Mouse (Mus musculus) stomach, postnatal 0 days (tissue): Measurements from ENCODE around the gene Arhgap31. TPM values are rescaled to one million over a fixed set of nuclear protein-coding genes. Genes with fewer than 3 reads are reported as not detected.

Experiments
- ATAC-seq: fragments of 200-750 bp; cut with Nextera tagmentation; 2 replicates; pipeline ENCODE4 v1.8.0; 2017; ENCODE audit not compliant: low FRiP score, low TSS enrichment
- DNase-seq: peaks from one replicate; pipeline ENCODE4 v3.0.0-alpha.2; 2016; ENCODE audit warnings: low spot score
- H3K27ac ChIP-seq: fragments of 300-500 bp; sonication (generic); replicated peaks from 2 replicates; pipeline ENCODE4 v1.5.1; 2014; ENCODE audit warnings: mild to moderate bottlenecking, control low read depth
- H3K27me3 ChIP-seq: fragments of 300-500 bp; sonication (generic); 2 replicates; pipeline ENCODE4 v1.6.1; 2014; ENCODE audit warnings: low read length; ENCODE audit not compliant: control insufficient read depth, insufficient read depth
- H3K36me3 ChIP-seq: fragments of 300-500 bp; sonication (generic); 2 replicates; pipeline ENCODE4 v1.6.1; 2014; ENCODE audit warnings: low read length, mixed read lengths; ENCODE audit not compliant: control insufficient read depth, insufficient read depth
- H3K4me1 ChIP-seq: fragments of 300-500 bp; sonication (generic); replicated peaks from 2 replicates; pipeline ENCODE4 v1.6.1; 2014; ENCODE audit warnings: antibody characterized with exemption; ENCODE audit not compliant: control insufficient read depth, insufficient read depth
- H3K4me2 ChIP-seq: fragments of 300-500 bp; sonication (generic); replicated peaks from 2 replicates; pipeline ENCODE4 v1.6.1; 2014; ENCODE audit warnings: low read depth, mild to moderate bottlenecking, control low read depth, moderate library complexity
- H3K4me3 ChIP-seq: fragments of 300-500 bp; sonication (generic); 2 replicates; pipeline ENCODE4 v1.5.1; 2014; ENCODE audit warnings: low read depth, low read length, control low read depth
- H3K9ac ChIP-seq: fragments of 300-500 bp; sonication (generic); 2 replicates; pipeline ENCODE4 v1.6.1; 2014; ENCODE audit warnings: mild to moderate bottlenecking, low read length, control low read depth, mixed read lengths
- H3K9me3 ChIP-seq: fragments of 300-500 bp; sonication (generic); 2 replicates; pipeline ENCODE4 v1.6.1; 2016; ENCODE audit warnings: low read length; ENCODE audit not compliant: control insufficient read depth
- CTCF ChIP-seq: IDR thresholded peaks from 2 replicates; pipeline ENCODE4 v1.5.1; 2016; ENCODE audit warnings: antibody characterized with exemption, low read depth, mild to moderate bottlenecking, moderate library complexity
- EP300 ChIP-seq: optimal IDR thresholded peaks from 2 replicates; pipeline ENCODE3; 2016; ENCODE audit warnings: antibody characterized with exemption
- WGBS: fragments of 180-500 bp; shearing (Covaris S2); extraction: QIAGEN DNeasy Blood & Tissue Kit; methylation state at CpG from one replicate; pipeline ENCODE4 v1.1.7; 2014; 5-methylcytosine and 5-hydroxymethylcytosine counted together
- polyA plus RNA-seq: library from polyadenylated mRNA; unstranded; fragments of >200 nt; fragmentation: Nextera tagmentation; extraction: Ambion mirVana; gene quantifications from 2 replicates; pipeline ENCODE4 v1.2.1, GENCODE M21; 2015

Gene Arhgap31
- polyA plus RNA-seq, 1 experiment from 2014 or later: 3.1 TPM

DNA sequence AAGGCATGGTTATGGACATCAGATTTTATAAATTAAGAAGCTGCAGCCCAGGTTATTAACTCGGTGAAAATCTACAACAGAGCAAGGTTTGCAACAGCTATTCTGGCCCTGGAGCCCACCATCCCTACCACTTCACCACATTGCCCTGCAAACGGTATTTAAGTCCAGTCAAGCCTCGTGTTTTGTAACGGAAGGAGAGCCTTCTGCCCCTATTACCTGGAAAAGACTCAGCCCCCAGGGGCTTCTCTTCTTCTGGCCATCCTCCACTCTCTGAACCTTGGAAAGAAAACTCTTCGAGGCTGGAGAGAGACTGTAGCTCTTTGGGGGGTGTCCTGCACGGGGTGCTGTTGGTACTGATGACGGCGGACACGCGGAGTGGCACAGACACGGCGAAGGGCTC lies 104.4 kb downstream of the Arhgap31 start:
- Histone ChIP-seq H3K27me3 (no peaks in the 10 kb centered on the region), H3K36me3 (peaks cover 4% of the 10 kb centered on the region), H3K27ac (no peak overlapping the region), H3K4me2 (no peak overlapping the region), H3K4me3 (no peak overlapping the region), H3K4me1 (no peaks in the 10 kb centered on the region), H3K9ac (no peak overlapping the region), H3K9me3 (no peaks in the 10 kb centered on the region)
- TF ChIP-seq EP300 (no peak), CTCF (no peak)
- ATAC-seq: no peak
- no peak for DNase-seq
- 84% methylated on average over 12 of the region's 12 CpGs for WGBS

DNA sequence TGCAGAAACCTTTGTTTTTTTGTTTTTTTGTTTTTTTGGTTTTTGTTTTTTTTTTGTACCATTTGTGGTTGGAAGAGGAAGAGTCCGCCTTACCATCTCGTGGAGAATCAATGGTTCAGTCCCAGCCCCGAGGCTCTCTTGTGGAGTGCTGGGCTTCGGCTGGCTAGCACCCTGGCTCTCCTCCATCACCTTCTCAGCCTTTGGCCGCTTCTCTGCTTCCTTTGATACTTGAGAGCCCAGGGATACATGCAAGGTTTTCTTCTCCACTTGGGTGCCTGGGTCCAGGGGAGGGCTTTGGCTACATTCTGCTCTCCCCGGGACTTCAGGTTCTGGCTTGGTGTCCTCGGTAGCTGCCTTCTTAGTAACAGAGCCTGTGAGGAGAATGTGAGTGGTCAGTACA lies 106.6 kb downstream of the Arhgap31 start:
- 93% methylated on average over 7 of the region's 7 CpGs for WGBS
- H3K27ac ChIP-seq: no peak overlapping the region

DNA sequence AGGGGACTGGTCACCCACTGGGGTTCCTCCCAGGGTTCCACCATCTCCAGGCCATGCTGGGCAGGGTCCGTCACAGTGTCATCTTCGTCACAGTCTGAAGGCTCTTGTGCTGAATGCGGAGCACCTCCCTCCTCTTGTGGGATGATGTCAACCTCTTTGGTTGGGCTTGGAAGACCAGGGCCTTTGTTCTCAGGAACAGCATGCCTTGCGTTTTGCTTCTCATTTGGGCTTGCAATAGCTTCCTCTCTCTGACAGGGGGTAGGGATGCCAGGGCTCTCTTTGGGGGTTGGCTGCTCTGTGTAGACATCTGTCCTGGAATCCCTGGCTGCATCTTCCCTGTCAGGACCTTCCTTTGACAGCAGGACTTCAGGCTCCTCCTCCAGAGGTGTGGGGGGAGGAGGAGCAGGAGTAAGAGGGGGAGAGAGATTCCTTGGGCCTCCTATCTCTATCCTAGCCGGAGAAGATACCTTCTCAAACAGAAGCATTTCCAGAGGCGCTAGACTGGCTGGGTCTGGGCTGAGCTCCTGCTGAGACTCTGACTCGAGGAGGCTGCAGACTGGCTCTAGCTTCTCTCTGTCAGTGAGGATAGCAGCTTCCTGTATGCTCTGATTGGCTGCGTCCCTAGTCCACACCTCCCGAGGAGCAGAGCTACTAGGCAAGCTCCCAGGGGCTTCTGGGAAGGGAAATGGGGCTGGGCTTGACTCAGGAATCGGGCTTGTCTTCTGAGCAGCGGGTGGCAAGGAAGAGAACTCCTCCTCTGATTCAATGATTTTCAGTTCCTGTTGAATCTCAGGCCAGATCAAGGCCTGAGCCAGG lies 109.9 kb downstream of the Arhgap31 start:
- 46% methylated on average over 11 of the region's 11 CpGs for WGBS
- Histone ChIP-seq H3K4me2 (no peak overlapping the region), H3K27ac (no peak overlapping the region), H3K36me3 (no peaks in the 10 kb centered on the region; the same call in 1 of the 2 replicates), H3K9me3 (no peaks in the 10 kb centered on the region), H3K4me1 (no peaks in the 10 kb centered on the region), H3K27me3 (no peaks in the 10 kb centered on the region), H3K9ac (no peak overlapping the region), H3K4me3 (no peak overlapping the region)
- no peak for DNase-seq
- TF ChIP-seq CTCF: no peak
- TF ChIP-seq EP300: no peak
- peak; percentile 51; the same call in 1 of the 2 replicates for ATAC-seq

More for the DNA sequence above, 106.6 kb downstream of the Arhgap31 start:
- no peak for TF ChIP-seq EP300
- TF ChIP-seq CTCF: no peak
- Histone ChIP-seq H3K36me3 (peaks cover 4% of the 10 kb centered on the region), H3K4me2 (no peak overlapping the region), H3K9me3 (no peaks in the 10 kb centered on the region), H3K9ac (no peak overlapping the region), H3K27me3 (no peaks in the 10 kb centered on the region), H3K4me1 (no peaks in the 10 kb centered on the region), H3K4me3 (no peak overlapping the region)
- ATAC-seq (no peak), DNase-seq (no peak)

DNA sequence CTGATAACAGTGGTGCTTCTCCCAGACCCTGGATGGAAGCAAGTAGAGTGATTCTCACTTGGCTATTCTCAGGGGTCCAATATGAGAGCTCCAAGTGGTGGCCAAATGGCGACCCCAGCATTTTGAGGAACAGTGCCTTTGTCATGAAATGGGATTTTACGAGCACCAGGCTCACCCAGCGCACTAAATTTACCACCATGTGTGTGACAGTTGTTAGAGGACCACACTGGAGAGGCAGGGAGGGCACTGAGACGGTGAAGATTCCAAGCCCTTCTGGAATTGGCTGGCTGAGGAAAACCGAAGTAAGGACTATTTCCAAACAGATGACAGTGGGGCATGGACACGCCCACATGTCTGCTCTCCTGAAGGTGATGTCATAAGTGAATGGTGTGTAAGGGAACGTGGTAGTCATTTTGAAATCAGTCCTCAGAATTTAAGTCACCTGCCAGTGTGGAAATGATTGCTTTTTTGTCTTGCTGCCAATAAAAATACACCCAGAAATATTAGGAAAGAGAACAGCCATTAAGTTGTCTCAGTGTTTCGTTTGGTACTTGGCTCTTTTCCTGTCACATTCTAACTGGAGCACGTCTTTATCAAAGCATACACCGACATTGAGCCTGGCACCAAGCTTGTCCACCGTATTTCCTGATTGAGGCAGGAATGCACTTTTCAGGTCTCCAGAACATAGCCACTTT lies 113.9 kb downstream of the Arhgap31 start:
- Histone ChIP-seq H3K4me1 (no peaks in the 10 kb centered on the region), H3K4me3 (no peak overlapping the region), H3K4me2 (no peak overlapping the region), H3K36me3 (no peaks in the 10 kb centered on the region; the same call in 1 of the 2 replicates), H3K9ac (no peak overlapping the region), H3K27ac (no peak overlapping the region), H3K27me3 (no peaks in the 10 kb centered on the region), H3K9me3 (no peaks in the 10 kb centered on the region)
- ATAC-seq (no peak), DNase-seq (no peak)
- 60% methylated on average over 11 of the region's 11 CpGs for WGBS
- TF ChIP-seq CTCF: no peak
- no peak for TF ChIP-seq EP300

DNA sequence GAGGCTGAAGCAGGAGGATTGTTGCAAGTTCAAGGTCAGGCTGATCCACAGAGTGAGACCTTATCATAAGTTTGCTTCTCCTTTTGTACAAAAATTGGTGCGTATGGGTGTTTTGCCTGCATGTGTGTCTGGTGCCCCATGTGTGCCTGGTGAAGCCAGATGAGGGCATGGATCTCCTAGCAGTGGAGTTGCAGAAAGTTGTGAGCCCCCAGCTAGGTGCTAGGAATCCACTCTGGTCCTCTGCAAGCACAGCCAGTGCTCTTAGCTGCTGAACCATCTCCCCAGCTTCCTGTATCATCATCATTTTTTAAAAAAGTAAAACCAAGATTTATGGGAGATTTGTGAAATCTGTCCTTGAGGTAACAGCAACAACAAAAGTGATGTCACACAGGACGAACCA lies 116.4 kb downstream of the Arhgap31 start:
- Histone ChIP-seq H3K36me3 (peaks cover 5% of the 10 kb centered on the region; the same call in 1 of the 2 replicates), H3K4me3 (no peak overlapping the region), H3K27me3 (no peaks in the 10 kb centered on the region), H3K4me2 (no peak overlapping the region), H3K4me1 (no peaks in the 10 kb centered on the region), H3K27ac (no peak overlapping the region), H3K9ac (no peak overlapping the region), H3K9me3 (no peaks in the 10 kb centered on the region)
- no peak for TF ChIP-seq EP300
- no peak for TF ChIP-seq CTCF
- DNase-seq: no peak
- 89% methylated on average over 2 of the region's 2 CpGs for WGBS
- no peak for ATAC-seq

DNA sequence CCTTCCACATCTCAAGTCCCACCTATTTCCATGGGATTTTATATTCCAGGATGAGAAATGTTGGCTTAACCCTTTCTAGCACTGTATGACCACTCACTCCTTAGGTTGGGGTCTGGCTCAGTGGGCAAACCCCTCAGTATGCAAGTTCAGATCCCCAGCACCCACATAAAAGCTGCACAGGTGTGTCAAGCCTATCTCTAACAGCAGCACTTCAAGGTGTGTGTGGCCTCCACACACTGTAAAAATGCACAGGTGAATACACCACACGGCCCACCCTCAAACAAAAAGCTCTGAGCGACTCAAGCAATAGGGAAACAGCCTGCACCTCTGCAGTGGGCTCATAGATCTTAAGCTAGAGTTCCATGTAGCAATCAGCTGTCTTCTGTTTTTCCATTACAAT lies 117.0 kb downstream of the Arhgap31 start:
- H3K4me2 ChIP-seq: no peak overlapping the region
- H3K4me1 ChIP-seq: no peaks in the 10 kb centered on the region
- H3K4me3 ChIP-seq: no peak overlapping the region
- peaks cover 9% of the 10 kb centered on the region; the same call in 1 of the 2 replicates for H3K36me3 ChIP-seq
- no peaks in the 10 kb centered on the region for H3K9me3 ChIP-seq
- H3K9ac ChIP-seq: no peak overlapping the region; the same call in 1 of the 2 replicates
- DNase-seq (no peak), ATAC-seq (no peak)
- no peaks in the 10 kb centered on the region for H3K27me3 ChIP-seq
- TF ChIP-seq CTCF: no peak
- TF ChIP-seq EP300: no peak
- WGBS: 74% methylated on average over 2 of the region's 2 CpGs
- no peak overlapping the region for H3K27ac ChIP-seq
